Mouse (Mus musculus): ENCODE results near the gene Igsf9.

- TF ChIP-seq POLR2A (IDR thresholded peaks at IDR 0.05; ENCODE audit: borderline replicate concordance, extremely low read depth, low read depth, low read length): no peak
- TF ChIP-seq CTCF (IDR thresholded peaks at IDR 0.05; ENCODE audit: insufficient read depth, low read length): no peak
Measured at GRCm38 (mm10) chr1:172519644-172520043, 38.1 kb downstream of the Igsf9 start.

All from lung, adult 2 months (tissue).